Mouse (Mus musculus): ENCODE measurements around the gene Ptpa. TPM values are rescaled to one million over a fixed set of nuclear protein-coding genes. Genes with fewer than 3 reads are reported as not detected.

Ptpa gene
- polyA plus RNA-seq, 1 experiment from 2014 or later: 70.2 TPM

DNA sequence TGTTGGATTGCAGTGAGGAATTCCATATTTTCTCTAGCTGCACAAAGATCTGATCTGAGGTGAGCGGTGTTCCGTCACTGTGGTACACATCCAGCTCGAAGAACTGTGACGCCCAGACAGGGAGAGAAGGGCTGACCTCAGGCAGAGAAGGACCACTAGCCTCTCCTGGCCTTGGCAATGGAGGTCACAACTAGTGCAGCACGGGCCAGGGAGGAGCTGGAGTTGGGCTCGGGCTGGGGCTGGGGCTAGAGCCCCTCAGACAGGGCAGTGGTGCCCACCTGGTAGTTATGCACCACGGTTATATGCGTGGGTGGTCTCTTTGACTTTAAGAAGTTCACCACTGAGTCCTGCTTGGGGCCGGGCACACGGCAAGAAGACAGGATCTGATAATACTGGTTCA, 8.1 kb upstream of the Ptpa start:
- ATAC-seq (ENCODE audit: low read depth) (no peak), DNase-seq (ENCODE audit: low spot score) (no peak)
- no peaks in the 10 kb centered on the region for H3K27me3 ChIP-seq (replicated peaks; ENCODE audit: control insufficient read depth, insufficient read depth, low read length)
- H3K27ac ChIP-seq (replicated peaks; ENCODE audit: low read depth, low read length): no peak overlapping the region
- H3K4me1 ChIP-seq (ENCODE audit: control insufficient read depth, insufficient read depth, low read length): no peaks in the 10 kb centered on the region
- no peak overlapping the region for H3K4me3 ChIP-seq (ENCODE audit: low read depth, low read length)
- no peaks in the 10 kb centered on the region for H3K9me3 ChIP-seq (ENCODE audit: control insufficient read depth, low read length)
- no peak overlapping the region for H3K9ac ChIP-seq (ENCODE audit: low read depth, low read length)
- H3K4me2 ChIP-seq (ENCODE audit: low read depth, low read length): no peak overlapping the region
- H3K36me3 ChIP-seq (ENCODE audit: control insufficient read depth, insufficient read depth, low read length): peaks cover 47% of the 10 kb centered on the region
- WGBS: 95% methylated on average over 10 of the region's 10 CpGs

DNA sequence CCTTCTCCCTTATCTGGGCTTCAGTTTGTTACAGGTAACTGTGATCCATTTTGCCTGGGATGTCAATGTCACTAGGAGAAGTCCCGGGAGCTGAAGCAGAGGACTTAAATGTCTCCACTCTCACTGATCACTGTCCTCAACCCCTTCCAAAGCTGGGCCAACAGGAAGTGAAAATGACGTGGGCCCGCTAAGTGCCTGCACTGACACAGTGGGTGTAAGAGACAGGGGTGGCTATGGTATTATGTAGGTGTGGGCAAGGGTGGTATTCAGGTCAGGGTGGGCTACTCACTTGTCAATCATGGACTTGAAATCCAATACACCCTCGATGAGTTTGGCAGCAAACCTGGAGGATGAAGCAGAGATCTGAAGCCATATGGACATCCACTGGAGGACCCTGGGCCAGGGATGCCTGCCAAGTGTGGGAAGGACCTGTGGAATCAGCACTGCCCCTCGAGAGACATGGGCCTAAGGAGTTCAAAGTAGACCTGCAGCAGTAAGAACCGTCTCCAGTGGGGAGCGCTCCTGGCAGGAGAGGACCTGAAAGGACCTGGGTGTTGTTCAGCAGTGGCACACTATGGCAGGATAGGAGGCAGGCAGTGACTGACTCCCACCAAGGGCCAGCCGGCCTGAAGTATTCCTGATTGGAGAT, 7.3 kb upstream of the Ptpa start:
- no peak overlapping the region for H3K4me2 ChIP-seq (ENCODE audit: low read depth, low read length)
- H3K27ac ChIP-seq (replicated peaks; ENCODE audit: low read depth, low read length): no peak overlapping the region
- no peaks in the 10 kb centered on the region for H3K4me1 ChIP-seq (ENCODE audit: control insufficient read depth, insufficient read depth, low read length)
- H3K9me3 ChIP-seq (ENCODE audit: control insufficient read depth, low read length): no peaks in the 10 kb centered on the region
- no peak overlapping the region for H3K4me3 ChIP-seq (ENCODE audit: low read depth, low read length)
- 76% methylated on average over 8 of the region's 8 CpGs for WGBS
- H3K36me3 ChIP-seq (ENCODE audit: control insufficient read depth, insufficient read depth, low read length): peaks cover 45% of the 10 kb centered on the region
- no peak overlapping the region; the same call in 1 of the 2 replicates for H3K9ac ChIP-seq (ENCODE audit: low read depth, low read length)
- H3K27me3 ChIP-seq (replicated peaks; ENCODE audit: control insufficient read depth, insufficient read depth, low read length): no peaks in the 10 kb centered on the region
- DNase-seq (ENCODE audit: low spot score) (no peak), ATAC-seq (ENCODE audit: low read depth) (no peak)

DNA sequence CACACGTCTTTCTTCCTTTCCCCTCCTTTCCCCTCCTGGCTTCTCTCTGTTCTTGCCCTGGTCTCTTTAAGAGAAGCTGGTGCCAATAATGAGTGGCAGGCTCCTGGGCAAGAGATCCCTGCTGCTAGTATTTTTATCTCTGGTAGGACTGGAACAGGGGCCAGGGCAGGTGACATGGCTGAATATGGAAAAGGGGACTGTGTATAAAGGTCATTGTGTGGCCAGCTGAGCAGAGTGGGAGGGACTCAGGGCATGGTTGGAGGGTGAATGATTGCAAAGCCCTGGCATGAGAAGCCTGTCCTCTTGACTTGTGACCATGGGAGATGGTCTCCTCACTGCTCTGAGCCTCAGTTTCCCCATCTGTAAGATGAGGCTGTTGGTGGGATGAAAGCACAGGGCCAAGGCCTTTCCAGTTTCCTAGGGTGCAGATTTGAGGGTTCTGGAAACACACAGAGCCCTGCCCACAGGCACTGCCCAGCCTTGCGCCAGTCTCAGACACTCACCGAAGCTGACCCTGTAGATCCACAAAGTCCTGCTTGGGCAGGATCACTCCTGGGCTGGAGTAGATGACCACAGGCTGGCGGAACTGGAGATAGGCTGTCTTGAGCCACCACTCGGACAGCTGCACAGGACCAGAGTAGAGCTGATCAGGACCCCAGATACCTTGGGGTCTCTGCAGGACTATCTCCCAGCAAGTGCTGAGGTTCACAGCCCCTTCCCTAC, 6.2 kb upstream of the Ptpa start:
- peaks cover 5% of the 10 kb centered on the region for H3K4me1 ChIP-seq (ENCODE audit: control insufficient read depth, insufficient read depth, low read length)
- no peak overlapping the region for H3K27ac ChIP-seq (replicated peaks; ENCODE audit: low read depth, low read length)
- no peak overlapping the region for H3K9ac ChIP-seq (ENCODE audit: low read depth, low read length)
- no peak overlapping the region for H3K4me2 ChIP-seq (ENCODE audit: low read depth, low read length)
- no peak overlapping the region for H3K4me3 ChIP-seq (ENCODE audit: low read depth, low read length)
- 84% methylated on average over 5 of the region's 5 CpGs for WGBS
- H3K27me3 ChIP-seq (replicated peaks; ENCODE audit: control insufficient read depth, insufficient read depth, low read length): no peaks in the 10 kb centered on the region
- ATAC-seq (ENCODE audit: low read depth) (no peak), DNase-seq (ENCODE audit: low spot score) (no peak)
- no peaks in the 10 kb centered on the region for H3K9me3 ChIP-seq (ENCODE audit: control insufficient read depth, low read length)
- peaks cover 38% of the 10 kb centered on the region; the same call in 1 of the 2 replicates for H3K36me3 ChIP-seq (ENCODE audit: control insufficient read depth, insufficient read depth, low read length)

DNA sequence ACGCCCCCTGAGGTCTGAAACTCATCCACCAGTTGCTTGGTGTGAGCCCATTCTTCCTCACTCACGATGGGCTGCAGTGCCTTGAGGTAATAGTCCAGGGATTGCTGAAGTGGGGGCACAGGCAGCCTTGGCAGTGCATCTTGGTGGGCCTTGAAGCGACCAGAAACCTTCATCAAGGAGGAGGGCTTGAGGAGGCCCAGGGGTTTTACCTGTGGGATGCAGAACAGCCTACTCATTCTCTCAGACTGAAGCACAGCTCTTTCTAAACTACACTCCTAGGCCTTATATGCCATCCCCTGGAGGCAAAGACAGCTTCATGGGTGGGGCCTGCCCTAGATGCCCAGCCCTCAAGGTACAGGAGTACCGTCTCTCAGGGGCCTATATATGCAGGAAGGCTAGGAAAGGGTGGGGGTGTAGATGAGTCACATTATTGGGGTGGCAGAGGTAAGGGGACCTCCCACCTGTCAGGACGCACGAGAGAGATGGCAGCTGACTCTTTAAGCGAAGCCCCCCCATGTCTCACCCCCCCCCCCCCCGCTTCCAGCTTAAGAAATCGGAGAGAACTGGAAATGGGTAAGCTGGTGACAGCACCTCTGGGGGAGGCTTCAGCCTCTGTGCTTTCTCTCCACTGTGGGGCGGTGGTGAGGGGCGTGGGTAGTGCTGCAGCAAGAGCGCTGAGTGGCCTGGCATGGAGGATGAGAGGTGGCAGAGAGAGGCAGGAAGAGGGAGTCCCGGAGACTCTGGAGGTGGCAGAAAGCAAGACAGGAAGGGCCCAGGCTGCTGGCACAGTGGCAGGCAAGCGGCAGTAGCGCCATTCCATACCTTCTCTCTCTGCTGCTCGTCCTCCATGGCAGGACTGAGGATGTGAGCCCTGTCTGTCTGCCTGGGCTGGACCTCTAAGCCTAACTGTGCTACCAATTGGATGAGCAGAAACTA, 2.5 kb upstream of the Ptpa start:
- Histone ChIP-seq H3K4me1 (ENCODE audit: control insufficient read depth, insufficient read depth, low read length) (peaks cover 16% of the 10 kb centered on the region), H3K4me2 (ENCODE audit: low read depth, low read length) (no peak overlapping the region), H3K36me3 (ENCODE audit: control insufficient read depth, insufficient read depth, low read length) (0 out of 2 replicates have a peak, but pooled peaks cover 11% of the 10 kb centered on the region), H3K9ac (ENCODE audit: low read depth, low read length) (no peak overlapping the region; the same call in 1 of the 2 replicates), H3K4me3 (ENCODE audit: low read depth, low read length) (no peak overlapping the region), H3K9me3 (ENCODE audit: control insufficient read depth, low read length) (no peaks in the 10 kb centered on the region), H3K27ac (replicated peaks; ENCODE audit: low read depth, low read length) (no peak overlapping the region), H3K27me3 (replicated peaks; ENCODE audit: control insufficient read depth, insufficient read depth, low read length) (no peaks in the 10 kb centered on the region)
- WGBS: 78% methylated on average over 16 of the region's 16 CpGs
- ATAC-seq (ENCODE audit: low read depth) (no peak), DNase-seq (ENCODE audit: low spot score) (no peak)

DNA sequence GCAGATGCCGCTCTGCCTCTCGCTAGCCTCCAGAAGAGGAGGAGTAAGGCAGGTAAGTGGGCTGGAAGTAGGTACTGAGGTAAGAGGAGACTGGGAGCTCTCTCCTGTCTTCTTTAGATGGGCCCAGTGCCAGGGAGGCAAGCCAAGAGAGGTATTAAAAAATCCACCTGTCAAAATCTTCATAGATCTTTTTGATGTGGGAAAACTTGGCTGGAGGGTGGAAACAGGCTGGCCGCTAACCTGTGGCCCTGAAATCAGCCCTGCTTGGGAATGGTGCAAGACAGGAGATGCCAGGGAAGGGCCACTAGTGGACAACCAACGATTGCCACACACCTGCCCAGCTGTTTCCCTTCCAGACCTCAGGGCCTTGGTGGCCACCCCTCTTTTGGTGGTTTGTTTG, 1.7 kb upstream of the Ptpa start:
- Histone ChIP-seq H3K27me3 (replicated peaks; ENCODE audit: control insufficient read depth, insufficient read depth, low read length) (no peaks in the 10 kb centered on the region), H3K27ac (replicated peaks; ENCODE audit: low read depth, low read length) (no peak overlapping the region), H3K4me3 (ENCODE audit: low read depth, low read length) (peak overlapping the region; percentile 92; the same call in 1 of the 2 replicates), H3K9me3 (ENCODE audit: control insufficient read depth, low read length) (no peaks in the 10 kb centered on the region), H3K4me2 (ENCODE audit: low read depth, low read length) (peak overlapping the region; percentile 92; the same call in 1 of the 2 replicates), H3K36me3 (ENCODE audit: control insufficient read depth, insufficient read depth, low read length) (0 out of 2 replicates have a peak, but pooled peaks cover 4% of the 10 kb centered on the region), H3K4me1 (ENCODE audit: control insufficient read depth, insufficient read depth, low read length) (peaks cover 24% of the 10 kb centered on the region), H3K9ac (ENCODE audit: low read depth, low read length) (no peak overlapping the region)
- 79% methylated on average over 4 of the region's 4 CpGs for WGBS
- no peak for ATAC-seq (ENCODE audit: low read depth)
- DNase-seq (ENCODE audit: low spot score): no peak

DNA sequence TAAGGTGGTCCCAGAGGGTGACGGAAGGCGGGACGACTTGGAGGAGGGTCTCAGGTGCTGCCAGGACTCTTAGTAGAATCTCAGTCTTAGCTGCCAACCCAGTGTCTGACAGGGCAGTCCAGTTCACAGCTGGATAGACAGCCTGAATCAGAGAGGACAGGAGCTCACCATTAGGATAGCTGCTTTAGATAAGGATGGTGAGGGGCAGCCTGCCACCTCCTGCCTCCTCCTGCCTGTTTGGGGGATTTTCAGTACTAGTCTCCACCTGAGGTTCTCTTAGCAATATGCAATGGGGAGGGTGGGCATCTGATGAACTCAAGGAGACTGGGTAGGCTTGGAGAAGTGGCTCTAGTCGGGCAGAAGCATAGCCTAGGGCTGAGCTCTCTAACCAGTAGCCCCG, 1.2 kb upstream of the Ptpa start:
- WGBS: 50% methylated on average over 5 of the region's 5 CpGs
- 0 out of 2 replicates have a peak, but pooled peaks cover 3% of the 10 kb centered on the region for H3K36me3 ChIP-seq (ENCODE audit: control insufficient read depth, insufficient read depth, low read length)
- peak overlapping the region; percentile 92 for H3K4me2 ChIP-seq (ENCODE audit: low read depth, low read length)
- peak overlapping the region; percentile 96 for H3K9ac ChIP-seq (ENCODE audit: low read depth, low read length)
- peak overlapping the region; percentile 92 for H3K4me3 ChIP-seq (ENCODE audit: low read depth, low read length)
- no peaks in the 10 kb centered on the region for H3K9me3 ChIP-seq (ENCODE audit: control insufficient read depth, low read length)
- H3K27ac ChIP-seq (replicated peaks; ENCODE audit: low read depth, low read length): no peak overlapping the region
- no peaks in the 10 kb centered on the region for H3K27me3 ChIP-seq (replicated peaks; ENCODE audit: control insufficient read depth, insufficient read depth, low read length)
- no peak for DNase-seq (ENCODE audit: low spot score)
- peaks cover 25% of the 10 kb centered on the region for H3K4me1 ChIP-seq (ENCODE audit: control insufficient read depth, insufficient read depth, low read length)
- ATAC-seq (ENCODE audit: low read depth): no peak

DNA sequence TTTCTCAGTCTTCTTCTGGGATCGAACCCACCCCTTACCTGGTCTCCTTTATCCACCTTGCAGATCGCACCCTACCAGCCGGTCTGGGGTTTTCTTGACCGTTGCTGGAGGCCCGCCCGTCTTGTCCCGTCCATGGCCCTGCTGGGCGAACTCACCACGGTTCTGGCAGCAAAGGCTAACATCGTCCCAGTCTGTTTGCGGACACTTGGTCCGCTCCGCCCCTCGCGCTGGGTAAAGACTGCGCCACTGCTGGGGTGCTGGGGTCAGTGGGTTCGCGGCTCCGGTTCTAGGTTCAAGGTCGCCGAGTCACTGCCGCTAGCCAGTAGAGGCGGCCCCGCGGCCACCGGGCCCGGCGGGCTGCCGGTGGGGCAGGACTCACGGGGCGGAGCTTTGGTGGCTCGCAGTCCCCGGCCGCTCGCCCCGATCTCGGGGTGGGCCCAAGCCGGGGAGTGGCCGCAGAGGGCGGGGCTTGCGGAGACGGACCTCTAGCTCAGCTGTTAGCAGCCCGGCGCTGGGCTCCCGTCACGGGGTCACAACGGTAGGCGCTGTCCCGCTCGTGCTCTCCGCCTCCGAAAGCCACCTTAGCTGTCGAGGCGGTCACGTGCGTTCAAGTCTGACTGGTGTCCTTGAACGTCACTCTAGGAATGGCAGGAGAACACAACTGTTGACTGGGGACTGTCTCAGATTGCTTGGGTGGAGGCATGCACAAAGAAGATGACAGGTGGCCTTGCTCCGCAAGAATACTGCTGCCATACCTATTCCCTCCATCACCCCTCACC, 493 bp upstream of the Ptpa start, which contains the start of gene Crat:
TSS of gene Crat (minus strand) at position 657 of the 779 bp plus-strand sequence.
- Histone ChIP-seq H3K9me3 (ENCODE audit: control insufficient read depth, low read length) (no peaks in the 10 kb centered on the region), H3K27me3 (replicated peaks; ENCODE audit: control insufficient read depth, insufficient read depth, low read length) (no peaks in the 10 kb centered on the region), H3K4me3 (ENCODE audit: low read depth, low read length) (peak within 1 kb of the TSS; percentile 92), H3K4me2 (ENCODE audit: low read depth, low read length) (peak within 1 kb of the TSS; percentile 92), H3K36me3 (ENCODE audit: control insufficient read depth, insufficient read depth, low read length) (no peaks in the 10 kb centered on the region), H3K27ac (replicated peaks; ENCODE audit: low read depth, low read length) (peak within 1 kb of the TSS; percentile 98), H3K9ac (ENCODE audit: low read depth, low read length) (peak within 1 kb of the TSS; percentile 96), H3K4me1 (ENCODE audit: control insufficient read depth, insufficient read depth, low read length) (peaks cover 25% of the 10 kb centered on the region)
- WGBS: 1% methylated on average over 53 of the region's 58 CpGs
- ATAC-seq (ENCODE audit: low read depth) (peak; percentile 88), DNase-seq (ENCODE audit: low spot score) (peak; percentile 92)

DNA sequence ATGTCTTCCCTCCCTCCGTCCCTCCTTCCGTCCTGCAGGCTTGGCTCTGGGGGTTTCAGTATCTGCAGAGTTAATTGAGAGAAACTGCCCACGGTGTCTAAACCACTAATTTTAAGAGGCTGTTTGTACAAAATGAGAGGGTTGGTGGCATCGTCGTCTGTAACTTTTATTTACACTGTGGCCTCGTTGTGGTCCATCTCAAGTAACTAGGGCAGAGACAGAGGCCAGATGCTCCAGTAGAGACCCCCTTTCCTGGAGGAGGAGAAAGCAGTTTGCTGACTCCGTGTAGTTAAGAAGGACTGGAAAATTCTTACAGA, 768 bp downstream of the Ptpa start:
- Histone ChIP-seq H3K4me2 (ENCODE audit: low read depth, low read length) (peak overlapping the region; percentile 92), H3K4me1 (ENCODE audit: control insufficient read depth, insufficient read depth, low read length) (peaks cover 31% of the 10 kb centered on the region), H3K36me3 (ENCODE audit: control insufficient read depth, insufficient read depth, low read length) (no peaks in the 10 kb centered on the region), H3K4me3 (ENCODE audit: low read depth, low read length) (peak overlapping the region; percentile 92), H3K9me3 (ENCODE audit: control insufficient read depth, low read length) (no peaks in the 10 kb centered on the region), H3K27ac (replicated peaks; ENCODE audit: low read depth, low read length) (peak overlapping the region; percentile 98), H3K27me3 (replicated peaks; ENCODE audit: control insufficient read depth, insufficient read depth, low read length) (no peaks in the 10 kb centered on the region), H3K9ac (ENCODE audit: low read depth, low read length) (peak overlapping the region; percentile 96)
- DNase-seq (ENCODE audit: low spot score) (peak; percentile 53), ATAC-seq (ENCODE audit: low read depth) (no peak)
- 0% methylated on average over 7 of the region's 7 CpGs for WGBS
